Mouse (Mus musculus) stomach, postnatal 0 days (tissue): Measurements from ENCODE around the gene Gdpd2. TPM values are rescaled to one million over a fixed set of nuclear protein-coding genes. Genes with fewer than 3 reads are reported as not detected.

ENCODE experiments used
- ATAC-seq: fragments of 200-750 bp; cut with Nextera tagmentation; 2 replicates; pipeline ENCODE4 v1.8.0; 2017; ENCODE audit not compliant: low FRiP score, low TSS enrichment
- DNase-seq: peaks from one replicate; pipeline ENCODE4 v3.0.0-alpha.2; 2016; ENCODE audit warnings: low spot score
- H3K27ac ChIP-seq: fragments of 300-500 bp; sonication (generic); replicated peaks from 2 replicates; pipeline ENCODE4 v1.5.1; 2014; ENCODE audit warnings: mild to moderate bottlenecking, control low read depth
- H3K27me3 ChIP-seq: fragments of 300-500 bp; sonication (generic); 2 replicates; pipeline ENCODE4 v1.6.1; 2014; ENCODE audit warnings: low read length; ENCODE audit not compliant: control insufficient read depth, insufficient read depth
- H3K36me3 ChIP-seq: fragments of 300-500 bp; sonication (generic); 2 replicates; pipeline ENCODE4 v1.6.1; 2014; ENCODE audit warnings: low read length, mixed read lengths; ENCODE audit not compliant: control insufficient read depth, insufficient read depth
- H3K4me1 ChIP-seq: fragments of 300-500 bp; sonication (generic); replicated peaks from 2 replicates; pipeline ENCODE4 v1.6.1; 2014; ENCODE audit warnings: antibody characterized with exemption; ENCODE audit not compliant: control insufficient read depth, insufficient read depth
- H3K4me2 ChIP-seq: fragments of 300-500 bp; sonication (generic); replicated peaks from 2 replicates; pipeline ENCODE4 v1.6.1; 2014; ENCODE audit warnings: low read depth, mild to moderate bottlenecking, control low read depth, moderate library complexity
- H3K4me3 ChIP-seq: fragments of 300-500 bp; sonication (generic); 2 replicates; pipeline ENCODE4 v1.5.1; 2014; ENCODE audit warnings: low read depth, low read length, control low read depth
- H3K9ac ChIP-seq: fragments of 300-500 bp; sonication (generic); 2 replicates; pipeline ENCODE4 v1.6.1; 2014; ENCODE audit warnings: mild to moderate bottlenecking, low read length, control low read depth, mixed read lengths
- H3K9me3 ChIP-seq: fragments of 300-500 bp; sonication (generic); 2 replicates; pipeline ENCODE4 v1.6.1; 2016; ENCODE audit warnings: low read length; ENCODE audit not compliant: control insufficient read depth
- CTCF ChIP-seq: IDR thresholded peaks from 2 replicates; pipeline ENCODE4 v1.5.1; 2016; ENCODE audit warnings: antibody characterized with exemption, low read depth, mild to moderate bottlenecking, moderate library complexity
- EP300 ChIP-seq: optimal IDR thresholded peaks from 2 replicates; pipeline ENCODE3; 2016; ENCODE audit warnings: antibody characterized with exemption
- WGBS: fragments of 180-500 bp; shearing (Covaris S2); extraction: QIAGEN DNeasy Blood & Tissue Kit; methylation state at CpG from one replicate; pipeline ENCODE4 v1.1.7; 2014; 5-methylcytosine and 5-hydroxymethylcytosine counted together
- polyA plus RNA-seq: library from polyadenylated mRNA; unstranded; fragments of >200 nt; fragmentation: Nextera tagmentation; extraction: Ambion mirVana; gene quantifications from 2 replicates; pipeline ENCODE4 v1.2.1, GENCODE M21; 2015

Gene Gdpd2
- polyA plus RNA-seq, 1 experiment from 2014 or later = 21.4 TPM

- ATAC-seq = peak; percentile 69
- no peaks in the 10 kb centered on the region for H3K4me1 ChIP-seq
- no peaks in the 10 kb centered on the region for H3K27me3 ChIP-seq
- peak overlapping the region; percentile 70 for H3K9ac ChIP-seq
- H3K9me3 ChIP-seq = no peaks in the 10 kb centered on the region
- 9% methylated on average over 18 of the region's 23 CpGs for WGBS
- H3K4me3 ChIP-seq = peak overlapping the region; percentile 46
- peak overlapping the region; percentile 53; the same call in 1 of the 2 replicates for H3K27ac ChIP-seq
- TF ChIP-seq EP300 (no peak), CTCF (peak; percentile 76)
- peak; percentile 74 for DNase-seq
- peak overlapping the region; percentile 55 for H3K4me2 ChIP-seq
- H3K36me3 ChIP-seq = no peaks in the 10 kb centered on the region
These were observed 44.7 kb downstream of the Gdpd2 start for GRCm38 (mm10) chrX:100774341-100774811.

- Histone ChIP-seq H3K36me3 (no peaks in the 10 kb centered on the region), H3K4me1 (no peaks in the 10 kb centered on the region), H3K9me3 (no peaks in the 10 kb centered on the region), H3K27ac (no peak overlapping the region), H3K4me3 (no peak overlapping the region), H3K4me2 (no peak overlapping the region; the same call in 1 of the 2 replicates), H3K27me3 (no peaks in the 10 kb centered on the region), H3K9ac (no peak overlapping the region)
- DNase-seq (no peak), ATAC-seq (no peak)
- WGBS = 68% methylated on average over 3 of the region's 3 CpGs
- no peak for TF ChIP-seq EP300
- no peak for TF ChIP-seq CTCF
These were observed 45.7 kb downstream of the Gdpd2 start for GRCm38 (mm10) chrX:100775405-100775804.

GRCm38 (mm10) chrX:100776494-100776893, 46.8 kb downstream of the Gdpd2 start:
- WGBS = 13% methylated on average over 9 of the region's 9 CpGs
- Histone ChIP-seq H3K36me3 (no peaks in the 10 kb centered on the region), H3K27ac (peak overlapping the region; percentile 80; the same call in 1 of the 2 replicates), H3K9me3 (no peaks in the 10 kb centered on the region), H3K27me3 (no peaks in the 10 kb centered on the region), H3K4me3 (peak overlapping the region; percentile 52), H3K4me2 (peak overlapping the region; percentile 59), H3K9ac (no peak overlapping the region), H3K4me1 (no peaks in the 10 kb centered on the region)
- TF ChIP-seq EP300 (no peak), CTCF (peak; percentile 82)
- ATAC-seq (peak; percentile 55), DNase-seq (peak; percentile 51)

- Histone ChIP-seq H3K4me2 (peak overlapping the region; percentile 59), H3K36me3 (no peaks in the 10 kb centered on the region), H3K9me3 (no peaks in the 10 kb centered on the region), H3K27ac (peak overlapping the region; percentile 80), H3K4me1 (no peaks in the 10 kb centered on the region), H3K27me3 (no peaks in the 10 kb centered on the region), H3K4me3 (peak overlapping the region; percentile 52), H3K9ac (peak overlapping the region; percentile 65)
- TF ChIP-seq EP300 (no peak), CTCF (no peak)
- DNase-seq (peak; percentile 88), ATAC-seq (peak; percentile 93)
- 17% methylated on average over 27 of the region's 49 CpGs for WGBS
These were observed 47.4 kb downstream of the Gdpd2 start for GRCm38 (mm10) chrX:100776985-100777654.

GRCm38 (mm10) chrX:100777655-100778234, 48.1 kb downstream of the Gdpd2 start:
- Histone ChIP-seq H3K36me3 (no peaks in the 10 kb centered on the region), H3K4me1 (no peaks in the 10 kb centered on the region), H3K27ac (peak overlapping the region; percentile 80), H3K9ac (peak overlapping the region; percentile 65), H3K27me3 (no peaks in the 10 kb centered on the region), H3K4me2 (peak overlapping the region; percentile 59), H3K4me3 (peak overlapping the region; percentile 52), H3K9me3 (no peaks in the 10 kb centered on the region)
- TF ChIP-seq EP300 (no peak), CTCF (no peak)
- no peak for ATAC-seq
- WGBS = 16% methylated on average over 10 of the region's 10 CpGs
- DNase-seq = no peak

- no peak for ATAC-seq
These were observed 48.7 kb downstream of the Gdpd2 start for GRCm38 (mm10) chrX:100778397-100778796.

More at GRCm38 (mm10) chrX:100778397-100778796, 48.7 kb downstream of the Gdpd2 start:
- Histone ChIP-seq H3K4me2 (peak overlapping the region; percentile 59), H3K27me3 (no peaks in the 10 kb centered on the region), H3K9ac (no peak overlapping the region), H3K4me1 (no peaks in the 10 kb centered on the region), H3K4me3 (peak overlapping the region; percentile 52; the same call in 1 of the 2 replicates), H3K9me3 (no peaks in the 10 kb centered on the region), H3K27ac (no peak overlapping the region), H3K36me3 (no peaks in the 10 kb centered on the region)
- TF ChIP-seq EP300 (no peak), CTCF (no peak)
- 25% methylated on average over 5 of the region's 5 CpGs for WGBS
- DNase-seq = no peak

Other genes with a start within 250 kb of the Gdpd2 start
- 28.9 and 30.7 TPM in 2 replicates for gene Igbp1, start 235.6 kb upstream of the Gdpd2 start, polyA plus RNA-seq
- 0.04 TPM in 2 replicates for gene Dgat2l6, start 205.0 kb upstream of the Gdpd2 start, polyA plus RNA-seq
- gene Awat1, start 157.6 kb upstream of the Gdpd2 start, polyA plus RNA-seq = not detected in 2 replicates
- 2.9 and 3.0 TPM in 2 replicates for gene P2ry4, start 135.0 kb upstream of the Gdpd2 start, polyA plus RNA-seq
- gene Arr3, start 124.4 kb upstream of the Gdpd2 start, polyA plus RNA-seq = not detected in 2 replicates
- 4.0 and 4.8 TPM in 2 replicates for gene Kif4, start 104.1 kb upstream of the Gdpd2 start, polyA plus RNA-seq
- gene Pdzd11, start 103.3 kb upstream of the Gdpd2 start, polyA plus RNA-seq = 80.2 and 81.2 TPM in 2 replicates
- gene Dlg3, start 37.8 kb downstream of the Gdpd2 start, polyA plus RNA-seq = 3.0 and 3.2 TPM in 2 replicates